Mouse (Mus musculus) embryonic fibroblast, embryonic 13.5 days (primary cell): Measurements from ENCODE around the gene Galnt2. TPM values are rescaled to one million over a fixed set of nuclear protein-coding genes. Genes with fewer than 3 reads are reported as not detected.

Source experiments
- H3K27ac ChIP-seq: 2 replicates; pipeline ENCODE4 v1.5.1; 2012; ENCODE audit warnings: low read length, control low read depth, inconsistent platforms; ENCODE audit not compliant: insufficient read depth
- H3K4me1 ChIP-seq: 2 replicates; pipeline ENCODE4 v1.6.1; 2011; ENCODE audit warnings: low read length; ENCODE audit not compliant: control insufficient read depth, insufficient read depth
- H3K4me3 ChIP-seq: 2 replicates; pipeline ENCODE4 v1.5.1; 2011; ENCODE audit warnings: mild to moderate bottlenecking, control low read depth, low read length; ENCODE audit not compliant: insufficient read depth
- CTCF ChIP-seq: IDR thresholded peaks from 2 replicates; pipeline ENCODE4 v1.5.1; 2011; ENCODE audit warnings: mild to moderate bottlenecking, control low read depth, low read length, moderate library complexity, borderline replicate concordance; ENCODE audit not compliant: insufficient read depth
- POLR2A ChIP-seq: IDR thresholded peaks from 2 replicates; pipeline ENCODE4 v1.6.1; 2011; ENCODE audit warnings: low read depth, mild to moderate bottlenecking, control low read depth, low read length, moderate library complexity
- polyA plus RNA-seq: library from polyadenylated mRNA; stranded (reverse); fragments of >200 nt; gene quantifications from 2 replicates; pipeline ENCODE4 v1.2.4, GENCODE M21; 2011; ENCODE audit warnings: low read depth; ENCODE audit not compliant: missing spikeins, insufficient read length

Galnt2 gene
- polyA plus RNA-seq, 1 experiment, result 20.3 TPM

- 0 out of 2 replicates have a peak, but pooled peaks have one; percentile 4 for TF ChIP-seq CTCF
- TF ChIP-seq POLR2A, result no peak
- no peak overlapping the region for H3K4me3 ChIP-seq
- H3K4me1 ChIP-seq, result 0 out of 2 replicates have a peak, but pooled peaks cover 11% of the 10 kb centered on the region
- no peak overlapping the region for H3K27ac ChIP-seq
These were observed 83.6 kb downstream of the Galnt2 start for GRCm38 (mm10) chr8:124314803-124315202.

- no peak overlapping the region for H3K27ac ChIP-seq
- TF ChIP-seq CTCF, result no peak
- TF ChIP-seq POLR2A, result no peak
- no peak overlapping the region for H3K4me3 ChIP-seq
- H3K4me1 ChIP-seq, result 0 out of 2 replicates have a peak, but pooled peaks cover 11% of the 10 kb centered on the region
These were observed 85.4 kb downstream of the Galnt2 start for GRCm38 (mm10) chr8:124316466-124317136.

DNA sequence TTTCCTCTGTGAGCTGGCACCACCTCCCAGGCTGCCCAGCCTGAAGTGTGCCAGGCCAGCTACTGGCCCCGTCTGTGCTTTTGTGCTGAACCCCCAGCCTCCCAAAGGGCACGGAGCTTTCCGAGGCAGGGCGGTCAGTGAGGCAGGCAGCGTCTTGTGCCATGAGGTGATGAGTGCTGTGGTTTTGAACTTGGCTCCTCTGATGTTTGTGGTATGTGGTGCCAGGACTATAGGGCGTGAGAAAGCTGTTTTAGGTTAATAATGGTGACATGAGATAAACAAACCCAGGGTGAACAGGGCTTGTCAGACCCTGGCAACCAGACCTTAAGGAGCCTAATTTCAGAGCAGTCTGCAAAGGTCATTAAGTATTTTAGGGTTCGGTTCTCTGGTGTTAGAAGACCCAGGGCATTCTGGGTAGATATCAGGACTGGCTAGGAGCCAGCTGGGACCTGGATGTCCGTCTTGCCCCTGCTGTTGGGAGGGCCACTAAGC, 86.0 kb downstream of the Galnt2 start:
- Histone ChIP-seq H3K4me1 (0 out of 2 replicates have a peak, but pooled peaks cover 11% of the 10 kb centered on the region), H3K4me3 (no peak overlapping the region), H3K27ac (no peak overlapping the region)
- no peak for TF ChIP-seq CTCF
- no peak for TF ChIP-seq POLR2A

GRCm38 (mm10) chr8:124317821-124318220, 86.6 kb downstream of the Galnt2 start:
- H3K4me3 ChIP-seq, result no peak overlapping the region
- no peak overlapping the region for H3K27ac ChIP-seq
- TF ChIP-seq CTCF (no peak), POLR2A (no peak)
- 0 out of 2 replicates have a peak, but pooled peaks cover 11% of the 10 kb centered on the region for H3K4me1 ChIP-seq

DNA sequence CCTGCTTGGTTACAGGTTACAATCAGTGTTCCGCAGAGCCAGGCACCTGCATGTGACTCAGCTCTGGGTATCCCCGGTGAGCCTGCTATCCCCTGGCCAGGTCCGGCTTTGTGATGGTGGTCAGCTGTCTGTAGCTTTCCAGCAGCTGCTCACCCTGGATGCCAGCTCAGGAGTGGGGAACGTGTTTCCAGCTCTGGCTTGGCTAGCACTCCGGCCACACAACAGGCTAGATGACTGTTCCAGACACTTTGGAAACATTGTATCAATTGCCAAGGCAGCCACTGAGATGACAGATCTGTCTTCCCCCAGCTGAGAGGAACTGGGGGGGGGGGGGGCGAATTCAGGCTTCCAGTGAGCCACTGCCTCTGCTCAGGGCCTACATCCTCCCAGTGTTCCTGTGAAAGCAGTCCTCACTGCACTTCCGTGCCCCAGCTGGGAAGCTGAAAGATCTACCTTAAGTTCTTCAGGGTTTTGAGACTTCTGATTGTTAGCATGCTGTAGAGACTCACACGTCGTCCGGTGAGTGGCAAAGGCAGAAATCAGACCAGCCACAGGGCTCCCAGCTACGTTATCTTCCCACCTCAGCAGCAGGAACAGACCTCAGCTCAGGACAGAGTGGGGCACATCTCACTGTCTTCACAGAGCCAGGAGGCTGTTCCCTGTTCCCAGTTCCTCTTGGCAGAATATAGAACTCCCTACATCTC, 87.6 kb downstream of the Galnt2 start:
- Histone ChIP-seq H3K27ac (no peak overlapping the region), H3K4me3 (no peak overlapping the region), H3K4me1 (0 out of 2 replicates have a peak, but pooled peaks cover 11% of the 10 kb centered on the region)
- no peak for TF ChIP-seq CTCF
- no peak for TF ChIP-seq POLR2A

GRCm38 (mm10) chr8:124319316-124319652, 88.1 kb downstream of the Galnt2 start:
- H3K4me3 ChIP-seq, result no peak overlapping the region
- 0 out of 2 replicates have a peak, but pooled peaks cover 11% of the 10 kb centered on the region for H3K4me1 ChIP-seq
- H3K27ac ChIP-seq, result no peak overlapping the region
- TF ChIP-seq POLR2A (no peak), CTCF (no peak)

DNA sequence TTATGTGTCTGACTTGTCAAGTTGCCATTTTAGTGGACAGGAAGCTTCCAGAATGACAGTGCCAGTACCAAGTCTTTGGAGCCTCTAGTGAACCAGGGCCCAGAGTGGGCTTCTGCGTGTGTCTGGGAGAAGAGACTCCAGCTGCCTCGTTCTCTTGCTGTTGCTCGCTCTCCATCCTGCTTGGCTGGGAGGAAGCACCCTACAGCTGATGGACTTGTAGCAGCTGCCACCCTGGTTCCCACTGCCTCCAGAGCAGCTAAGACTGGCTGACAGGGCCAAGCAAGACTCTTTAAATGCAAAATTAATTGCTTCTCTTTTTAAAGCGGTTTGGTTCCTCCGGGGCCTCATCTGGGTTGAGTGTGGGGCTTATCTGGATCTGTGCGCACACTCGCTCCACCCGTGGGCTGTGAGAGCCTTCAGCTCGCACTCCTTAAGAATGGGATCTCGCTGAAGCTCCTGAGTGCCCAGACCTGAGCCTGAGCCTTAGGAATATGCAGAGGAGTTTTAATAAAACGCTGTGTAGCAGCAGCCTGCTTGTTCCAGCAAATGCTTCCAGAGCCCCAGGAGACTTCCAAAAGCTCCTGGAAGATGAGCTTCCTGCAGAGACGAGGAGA, 90.1 kb downstream of the Galnt2 start:
- no peak overlapping the region for H3K4me3 ChIP-seq
- H3K27ac ChIP-seq, result no peak overlapping the region
- no peak for TF ChIP-seq POLR2A
- 0 out of 2 replicates have a peak, but pooled peaks cover 11% of the 10 kb centered on the region for H3K4me1 ChIP-seq

DNA sequence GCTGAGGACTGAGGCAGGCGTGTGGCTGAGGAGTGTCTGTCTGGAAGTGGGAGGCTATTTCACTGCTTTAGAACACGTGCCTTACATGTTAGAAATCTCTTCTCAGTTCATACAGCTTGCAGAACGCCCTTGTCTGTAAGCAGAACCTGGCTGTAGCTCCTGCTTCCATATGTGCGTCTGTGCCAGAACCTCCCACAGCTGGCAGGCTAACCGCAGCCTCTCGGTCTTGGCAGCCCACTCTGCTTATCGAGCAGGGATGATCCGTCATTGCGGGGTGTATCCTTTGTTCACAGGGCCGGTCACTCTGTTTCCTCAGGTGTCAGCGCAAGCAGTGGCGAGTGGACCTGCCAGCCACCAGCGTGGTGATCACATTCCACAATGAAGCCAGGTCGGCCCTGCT, 92.2 kb downstream of the Galnt2 start:
- Histone ChIP-seq H3K4me1 (no peaks in the 10 kb centered on the region), H3K4me3 (no peak overlapping the region), H3K27ac (no peak overlapping the region)
- TF ChIP-seq CTCF, result no peak

DNA sequence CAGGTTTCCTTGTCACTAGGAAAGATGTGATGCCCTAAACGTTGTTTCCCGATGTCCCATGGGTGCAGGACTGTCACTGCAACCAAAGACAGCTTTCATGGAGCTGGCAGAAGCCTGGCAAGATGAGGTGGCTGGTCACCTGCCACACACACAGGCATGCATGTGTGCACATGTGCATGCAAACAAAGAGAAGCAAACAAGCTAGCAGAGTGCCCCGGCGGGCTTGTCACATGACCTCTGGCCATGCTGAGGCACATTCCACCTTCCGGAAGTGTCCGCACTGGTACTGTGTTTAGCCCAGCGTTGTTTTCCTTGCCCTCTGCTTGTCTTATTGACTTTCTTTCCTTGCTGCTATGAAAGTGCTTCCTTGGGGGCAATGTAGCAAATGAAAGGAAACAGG, 97.1 kb downstream of the Galnt2 start:
- peaks cover 8% of the 10 kb centered on the region for H3K4me1 ChIP-seq
- no peak overlapping the region for H3K4me3 ChIP-seq
- no peak overlapping the region for H3K27ac ChIP-seq
- TF ChIP-seq POLR2A (no peak), CTCF (no peak)

- Histone ChIP-seq H3K4me3 (no peak overlapping the region), H3K4me1 (peaks cover 8% of the 10 kb centered on the region), H3K27ac (no peak overlapping the region)
- TF ChIP-seq POLR2A (no peak), CTCF (no peak)
These were observed 98.5 kb downstream of the Galnt2 start for GRCm38 (mm10) chr8:124329690-124330089.

DNA sequence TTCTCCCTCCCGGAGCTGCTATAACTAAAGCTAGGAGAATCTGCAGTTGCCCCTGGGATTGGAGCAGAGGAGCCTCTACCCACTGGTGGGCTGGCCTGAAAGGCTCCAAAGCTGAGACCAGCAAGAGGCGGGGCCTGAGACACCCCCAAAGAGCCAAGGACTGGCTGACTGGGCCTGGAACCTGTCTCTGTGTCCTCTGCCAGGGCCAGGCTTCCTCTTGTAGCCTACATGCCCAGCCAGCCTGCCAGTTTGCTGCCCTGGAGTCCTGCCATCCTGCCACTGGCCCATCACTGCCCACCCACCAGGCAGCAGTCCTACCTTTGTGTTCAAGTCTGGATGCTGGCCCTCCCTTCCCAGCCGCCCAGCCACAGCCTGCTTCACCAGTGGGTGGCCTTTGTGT, 99.2 kb downstream of the Galnt2 start:
- TF ChIP-seq POLR2A (no peak), CTCF (no peak)
- H3K4me1 ChIP-seq, result peaks cover 8% of the 10 kb centered on the region
- H3K27ac ChIP-seq, result peak overlapping the region; percentile 41; the same call in 1 of the 2 replicates
- H3K4me3 ChIP-seq, result no peak overlapping the region
